Mouse (Mus musculus) neural tube, embryonic 12.5 days (tissue): ENCODE data around the gene Cyp4f37. TPM values are rescaled to one million over a fixed set of nuclear protein-coding genes. Genes with fewer than 3 reads are reported as not detected.

Source experiments
- ATAC-seq: fragments of 200-750 bp; cut with Nextera tagmentation; 2 replicates; pipeline ENCODE4 v1.8.0; 2017; ENCODE audit warnings: low read depth, mild to moderate bottlenecking, moderate TSS enrichment, moderate library complexity; ENCODE audit not compliant: low FRiP score
- H3K27ac ChIP-seq: fragments of 300-500 bp; sonication (generic); 2 replicates; pipeline ENCODE4 v1.5.1; 2016
- H3K27me3 ChIP-seq: fragments of 300-500 bp; sonication (generic); replicated peaks from 2 replicates; pipeline ENCODE4 v1.6.1; 2016; ENCODE audit warnings: mild to moderate bottlenecking
- H3K36me3 ChIP-seq: fragments of 300-500 bp; sonication (generic); 2 replicates; pipeline ENCODE4 v1.6.1; 2016; ENCODE audit warnings: mild to moderate bottlenecking
- H3K4me1 ChIP-seq: fragments of 300-500 bp; sonication (generic); 2 replicates; pipeline ENCODE4 v1.6.1; 2016
- H3K4me2 ChIP-seq: fragments of 300-500 bp; sonication (generic); replicated peaks from 2 replicates; pipeline ENCODE4 v1.6.1; 2016; ENCODE audit warnings: mild to moderate bottlenecking
- H3K4me3 ChIP-seq: fragments of 300-500 bp; sonication (generic); 2 replicates; pipeline ENCODE4 v1.5.1; 2016
- H3K9ac ChIP-seq: fragments of 300-500 bp; sonication (generic); 2 replicates; pipeline ENCODE4 v1.6.1; 2016; ENCODE audit warnings: mild to moderate bottlenecking
- H3K9me3 ChIP-seq: fragments of 300-500 bp; sonication (generic); 2 replicates; pipeline ENCODE4 v1.6.1; 2016; ENCODE audit warnings: mild to moderate bottlenecking
- WGBS: fragments of 180-500 bp; shearing (Covaris S2); methylation state at CpG from one replicate; pipeline ENCODE4 v1.1.7; 2016; 5-methylcytosine and 5-hydroxymethylcytosine counted together
- polyA plus RNA-seq: library from polyadenylated mRNA; unstranded; fragments of >200 nt; fragmentation: Nextera tagmentation; extraction: Ambion mirVana; gene quantifications from 2 replicates; pipeline ENCODE4 v1.2.1, GENCODE M21; 2016

The Cyp4f37 gene
- polyA plus RNA-seq, 1 experiment from 2014 or later: not detected

- H3K27ac ChIP-seq: no peak overlapping the region
- no peak overlapping the region for H3K4me3 ChIP-seq
- 63% methylated on average over 3 of the region's 3 CpGs for WGBS
- no peaks in the 10 kb centered on the region for H3K27me3 ChIP-seq
- no peak overlapping the region for H3K9ac ChIP-seq
- ATAC-seq: no peak
- no peaks in the 10 kb centered on the region for H3K9me3 ChIP-seq
- H3K36me3 ChIP-seq: no peaks in the 10 kb centered on the region
- no peak overlapping the region for H3K4me2 ChIP-seq
- no peaks in the 10 kb centered on the region for H3K4me1 ChIP-seq
Observed at GRCm38 (mm10) chr17:32636341-32636740, 15.2 kb downstream of the Cyp4f37 start.

GRCm38 (mm10) chr17:32637151-32637550, 16.0 kb downstream of the Cyp4f37 start:
- H3K9ac ChIP-seq: no peak overlapping the region
- H3K4me2 ChIP-seq: no peak overlapping the region
- 88% methylated on average over 2 of the region's 2 CpGs for WGBS
- H3K36me3 ChIP-seq: no peaks in the 10 kb centered on the region
- no peaks in the 10 kb centered on the region for H3K27me3 ChIP-seq
- H3K4me1 ChIP-seq: no peaks in the 10 kb centered on the region
- no peak overlapping the region for H3K27ac ChIP-seq
- H3K9me3 ChIP-seq: no peaks in the 10 kb centered on the region
- H3K4me3 ChIP-seq: no peak overlapping the region
- no peak for ATAC-seq

- H3K4me2 ChIP-seq: no peak overlapping the region
- H3K9me3 ChIP-seq: no peaks in the 10 kb centered on the region
- 82% methylated on average over 4 of the region's 4 CpGs for WGBS
- H3K27ac ChIP-seq: no peak overlapping the region
- H3K27me3 ChIP-seq: no peaks in the 10 kb centered on the region
- no peak overlapping the region for H3K4me3 ChIP-seq
- H3K36me3 ChIP-seq: no peaks in the 10 kb centered on the region
- H3K4me1 ChIP-seq: no peaks in the 10 kb centered on the region
- no peak overlapping the region for H3K9ac ChIP-seq
- no peak for ATAC-seq
Observed at GRCm38 (mm10) chr17:32646631-32647030, 25.5 kb downstream of the Cyp4f37 start.

GRCm38 (mm10) chr17:32653860-32654259, 32.8 kb downstream of the Cyp4f37 start:
- Histone ChIP-seq H3K9me3 (no peaks in the 10 kb centered on the region), H3K27ac (no peak overlapping the region), H3K4me2 (no peak overlapping the region), H3K9ac (no peak overlapping the region), H3K36me3 (no peaks in the 10 kb centered on the region), H3K27me3 (no peaks in the 10 kb centered on the region), H3K4me3 (no peak overlapping the region), H3K4me1 (no peaks in the 10 kb centered on the region)
- WGBS: 92% methylated on average over 4 of the region's 4 CpGs
- no peak for ATAC-seq

GRCm38 (mm10) chr17:32657041-32657440, 35.9 kb downstream of the Cyp4f37 start:
- no peaks in the 10 kb centered on the region for H3K27me3 ChIP-seq
- H3K9me3 ChIP-seq: no peaks in the 10 kb centered on the region
- no peak overlapping the region for H3K4me2 ChIP-seq
- H3K27ac ChIP-seq: no peak overlapping the region
- no peaks in the 10 kb centered on the region for H3K36me3 ChIP-seq
- whole genome bisulfite sequencing: 80% methylated on average over 3 of the region's 3 CpGs
- H3K4me1 ChIP-seq: no peaks in the 10 kb centered on the region
- no peak for ATAC-seq
- no peak overlapping the region for H3K9ac ChIP-seq
- no peak overlapping the region for H3K4me3 ChIP-seq

GRCm38 (mm10) chr17:32658246-32658645, 37.1 kb downstream of the Cyp4f37 start:
- H3K36me3 ChIP-seq: no peaks in the 10 kb centered on the region
- H3K27ac ChIP-seq: no peak overlapping the region
- no peak for ATAC-seq
- no peaks in the 10 kb centered on the region for H3K9me3 ChIP-seq
- H3K4me3 ChIP-seq: no peak overlapping the region
- no peak overlapping the region for H3K4me2 ChIP-seq
- no peaks in the 10 kb centered on the region for H3K4me1 ChIP-seq
- 80% methylated on average over 1 of the region's 1 CpGs for WGBS
- H3K9ac ChIP-seq: no peak overlapping the region
- no peaks in the 10 kb centered on the region for H3K27me3 ChIP-seq

- Histone ChIP-seq H3K4me3 (no peak within 1 kb of the TSS), H3K4me2 (no peak within 1 kb of the TSS), H3K27ac (no peak within 1 kb of the TSS), H3K9me3 (no peaks in the 10 kb centered on the region), H3K27me3 (no peaks in the 10 kb centered on the region), H3K4me1 (no peaks in the 10 kb centered on the region), H3K36me3 (no peaks in the 10 kb centered on the region), H3K9ac (no peak within 1 kb of the TSS)
- 64% methylated on average over 2 of the region's 2 CpGs for WGBS
- ATAC-seq: no peak
Observed at GRCm38 (mm10) chr17:32658712-32659111, 37.6 kb downstream of the Cyp4f37 start, which contains the start of gene Cyp4f40. Cyp4f40 (plus strand) TSS chr17:32658900.

GRCm38 (mm10) chr17:32673976-32674375, 52.9 kb downstream of the Cyp4f37 start:
- ATAC-seq: no peak

GRCm38 (mm10) chr17:32676040-32676635, 55.0 kb downstream of the Cyp4f37 start:
- Histone ChIP-seq H3K27me3 (no peaks in the 10 kb centered on the region), H3K27ac (no peak overlapping the region), H3K4me2 (peak overlapping the region; percentile 38), H3K9me3 (no peaks in the 10 kb centered on the region), H3K4me3 (no peak overlapping the region), H3K36me3 (no peaks in the 10 kb centered on the region), H3K9ac (no peak overlapping the region), H3K4me1 (no peaks in the 10 kb centered on the region)
- no peak for ATAC-seq
- 41% methylated on average over 21 of the region's 21 CpGs for WGBS

More at GRCm38 (mm10) chr17:32673976-32674375, 52.9 kb downstream of the Cyp4f37 start:
- H3K9me3 ChIP-seq: no peaks in the 10 kb centered on the region
- WGBS: 72% methylated on average over 7 of the region's 7 CpGs
- H3K27me3 ChIP-seq: no peaks in the 10 kb centered on the region
- H3K36me3 ChIP-seq: no peaks in the 10 kb centered on the region
- H3K4me1 ChIP-seq: no peaks in the 10 kb centered on the region
- H3K9ac ChIP-seq: no peak overlapping the region
- no peak overlapping the region for H3K4me2 ChIP-seq
- no peak overlapping the region for H3K4me3 ChIP-seq
- no peak overlapping the region for H3K27ac ChIP-seq

- H3K4me2 ChIP-seq: no peak overlapping the region
- H3K4me1 ChIP-seq: peaks cover 1% of the 10 kb centered on the region; the same call in 1 of the 2 replicates
- no peaks in the 10 kb centered on the region for H3K27me3 ChIP-seq
- no peak for ATAC-seq
- no peak overlapping the region for H3K9ac ChIP-seq
- H3K27ac ChIP-seq: no peak overlapping the region
- no peaks in the 10 kb centered on the region for H3K9me3 ChIP-seq
- H3K4me3 ChIP-seq: no peak overlapping the region
- H3K36me3 ChIP-seq: no peaks in the 10 kb centered on the region
- WGBS: 27% methylated on average over 2 of the region's 2 CpGs
Observed at GRCm38 (mm10) chr17:32680404-32680803, 59.3 kb downstream of the Cyp4f37 start.

GRCm38 (mm10) chr17:32685048-32685750, 64.1 kb downstream of the Cyp4f37 start, which contains the start of gene Cyp4f15:
Cyp4f15 (plus strand) TSS chr17:32685627.
- Histone ChIP-seq H3K9ac (no peak within 1 kb of the TSS), H3K4me3 (no peak within 1 kb of the TSS), H3K27me3 (no peaks in the 10 kb centered on the region), H3K27ac (no peak within 1 kb of the TSS), H3K4me2 (no peak within 1 kb of the TSS), H3K36me3 (no peaks in the 10 kb centered on the region), H3K4me1 (peaks cover 4% of the 10 kb centered on the region; the same call in 1 of the 2 replicates), H3K9me3 (no peaks in the 10 kb centered on the region)
- 34% methylated on average over 7 of the region's 7 CpGs for WGBS
- no peak for ATAC-seq
